Mouse (Mus musculus) myocyte (in vitro differentiated cells): ENCODE data around the gene 1700123L14Rik.

ENCODE experiments used
- CEBPB ChIP-seq: IDR thresholded peaks from 2 replicates; pipeline ENCODE4 v1.6.1; 2011; ENCODE audit warnings: mild to moderate bottlenecking, moderate library complexity; ENCODE audit not compliant: poor library complexity, insufficient read depth, severe bottlenecking
- E2F4 ChIP-seq: IDR thresholded peaks from one replicate; pipeline ENCODE4 v1.6.1; 2011; ENCODE audit warnings: mild to moderate bottlenecking, control low read depth, moderate library complexity; ENCODE audit not compliant: insufficient read depth
- POLR2A ChIP-seq: IDR thresholded peaks from one replicate; pipeline ENCODE4 v1.6.1; 2011; ENCODE audit warnings: low read depth, mild to moderate bottlenecking, control low read depth, moderate library complexity; ENCODE audit not compliant: insufficient read length
- POLR2AphosphoS2 ChIP-seq: IDR thresholded peaks from one replicate; pipeline ENCODE4 v1.6.1; 2011; ENCODE audit warnings: low read depth, control low read depth; ENCODE audit not compliant: insufficient read length
- USF1 ChIP-seq: IDR thresholded peaks from one replicate; pipeline ENCODE4 v1.6.1; 2011; ENCODE audit warnings: low read depth, mild to moderate bottlenecking, control low read depth, moderate library complexity

DNA sequence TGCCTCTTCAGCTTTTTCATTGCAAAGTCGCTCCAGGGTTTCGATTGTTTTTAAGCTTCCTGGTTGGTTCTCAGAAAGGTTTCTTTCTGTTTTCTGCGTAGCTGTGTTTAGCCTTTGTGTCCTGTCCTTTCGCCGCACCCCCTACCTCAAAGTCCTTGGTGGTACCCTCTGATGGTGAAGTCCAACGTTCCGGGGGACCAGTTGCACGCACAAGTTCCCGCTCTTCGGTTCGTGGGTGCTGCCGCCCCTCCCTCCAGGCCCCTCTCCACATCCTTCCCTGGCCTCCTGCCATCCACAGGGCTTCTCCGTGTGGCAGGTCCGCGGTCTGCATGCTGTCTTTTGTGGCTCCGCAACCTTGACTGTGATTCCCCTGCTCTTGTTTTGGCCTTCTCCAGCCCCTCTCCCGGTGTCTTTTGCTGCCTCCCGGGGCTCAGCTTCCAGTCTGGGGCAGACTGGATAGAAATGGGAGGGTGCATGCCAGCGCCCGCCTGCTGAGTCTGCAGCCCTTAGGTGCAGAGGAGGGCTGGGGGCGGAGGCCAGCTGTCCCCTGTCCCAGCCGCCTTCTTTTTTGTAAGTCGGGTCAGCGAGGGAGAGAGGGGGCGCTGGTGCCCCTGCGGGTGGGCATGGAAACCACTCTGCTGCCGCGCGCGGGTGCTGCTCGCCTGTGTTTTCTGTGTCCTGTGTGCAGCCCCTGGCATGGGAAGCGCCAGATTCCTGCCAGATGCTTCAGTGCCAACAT is 49.3 kb downstream of the 1700123L14Rik start:
- TF ChIP-seq POLR2A (no peak), CEBPB (no peak), USF1 (no peak), POLR2AphosphoS2 (no peak), E2F4 (no peak)
